Mouse (Mus musculus): Measurements from ENCODE around the gene Ncoa1.

- TF ChIP-seq EP300 (IDR thresholded peaks at IDR 0.05; ENCODE audit: insufficient read depth, low read depth, low read length), result no peak
- TF ChIP-seq POLR2A (IDR thresholded peaks at IDR 0.05; ENCODE audit: insufficient read depth, low read depth, low read length), result no peak
Observed at GRCm38 (mm10) chr12:4433549-4433948, 43.4 kb downstream of the Ncoa1 start.

All from heart, adult 2 months (tissue).